Mouse (Mus musculus) kidney, embryonic 14.5 days (tissue): ENCODE results near the gene Qtrt2. TPM values are rescaled to one million over a fixed set of nuclear protein-coding genes. Genes with fewer than 3 reads are reported as not detected.
A peak's percentile ranks its signal among the peaks of the same experiment; 100 is the strongest.

Experiments
- ATAC-seq: fragments of 200-750 bp; cut with Nextera tagmentation; 2 replicates; pipeline ENCODE4 v1.8.0; 2017; ENCODE audit warnings: moderate number of reproducible peaks, mild to moderate bottlenecking, moderate TSS enrichment, moderate library complexity; ENCODE audit not compliant: low FRiP score, low TSS enrichment
- H3K27ac ChIP-seq: fragments of 300-500 bp; sonication (generic); 2 replicates; pipeline ENCODE4 v1.5.1; 2014; ENCODE audit warnings: low read depth, mild to moderate bottlenecking, low read length, moderate library complexity, mixed read lengths
- H3K27me3 ChIP-seq: fragments of 300-500 bp; sonication (generic); 2 replicates; pipeline ENCODE4 v1.6.1; 2014; ENCODE audit warnings: mild to moderate bottlenecking, low read length; ENCODE audit not compliant: control insufficient read depth, insufficient read depth
- H3K36me3 ChIP-seq: fragments of 300-500 bp; sonication (generic); 2 replicates; pipeline ENCODE4 v1.6.1; 2014; ENCODE audit warnings: low read length, mixed read lengths; ENCODE audit not compliant: control insufficient read depth, insufficient read depth
- H3K4me1 ChIP-seq: fragments of 300-500 bp; sonication (generic); 2 replicates; pipeline ENCODE4 v1.6.1; 2014; ENCODE audit warnings: low read length, mixed read lengths; ENCODE audit not compliant: control insufficient read depth, insufficient read depth
- H3K4me2 ChIP-seq: fragments of 300-500 bp; sonication (generic); replicated peaks from 2 replicates; pipeline ENCODE4 v1.6.1; 2014; ENCODE audit warnings: low read depth, mild to moderate bottlenecking, low read length
- H3K4me3 ChIP-seq: fragments of 300-500 bp; sonication (generic); 2 replicates; pipeline ENCODE4 v1.5.1; 2014; ENCODE audit warnings: mild to moderate bottlenecking, low read length
- H3K9ac ChIP-seq: fragments of 300-500 bp; sonication (generic); 2 replicates; pipeline ENCODE4 v1.6.1; 2014; ENCODE audit warnings: low read depth, mild to moderate bottlenecking, low read length, moderate library complexity
- H3K9me3 ChIP-seq: fragments of 300-500 bp; sonication (generic); 2 replicates; pipeline ENCODE4 v1.6.1; 2016; ENCODE audit warnings: low read length; ENCODE audit not compliant: control insufficient read depth
- WGBS: fragments of 180-500 bp; shearing (Covaris S2); extraction: QIAGEN DNeasy Blood & Tissue Kit; methylation state at CpG from one replicate; pipeline ENCODE4 v1.1.7; 2014; 5-methylcytosine and 5-hydroxymethylcytosine counted together
- polyA plus RNA-seq: library from polyadenylated mRNA; unstranded; fragments of >200 nt; fragmentation: Nextera tagmentation; extraction: Ambion mirVana; gene quantifications from 2 replicates; pipeline ENCODE4 v1.2.1, GENCODE M21; 2014

The Qtrt2 gene
- polyA plus RNA-seq, 1 experiment from 2014 or later: 46.2 TPM

- Histone ChIP-seq H3K4me2 (no peak overlapping the region), H3K4me3 (no peak overlapping the region), H3K36me3 (peaks cover 7% of the 10 kb centered on the region; the same call in 1 of the 2 replicates), H3K9me3 (no peaks in the 10 kb centered on the region), H3K27me3 (no peaks in the 10 kb centered on the region), H3K4me1 (no peaks in the 10 kb centered on the region), H3K9ac (no peak overlapping the region), H3K27ac (no peak overlapping the region)
- 89% methylated on average over 2 of the region's 2 CpGs for WGBS
- ATAC-seq: no peak
Observed at GRCm38 (mm10) chr16:43908881-43909280, 17.7 kb downstream of the Qtrt2 start.

GRCm38 (mm10) chr16:43900571-43900970 lies 26.0 kb downstream of the Qtrt2 start:
- no peak overlapping the region for H3K9ac ChIP-seq
- no peak overlapping the region for H3K4me3 ChIP-seq
- no peak for ATAC-seq
- H3K27me3 ChIP-seq: no peaks in the 10 kb centered on the region
- no peaks in the 10 kb centered on the region for H3K36me3 ChIP-seq
- H3K9me3 ChIP-seq: no peaks in the 10 kb centered on the region
- no peak overlapping the region for H3K4me2 ChIP-seq
- no peak overlapping the region for H3K27ac ChIP-seq
- no peaks in the 10 kb centered on the region for H3K4me1 ChIP-seq

- ATAC-seq: no peak
Observed at GRCm38 (mm10) chr16:43900138-43900537, 26.5 kb downstream of the Qtrt2 start.

GRCm38 (mm10) chr16:43894501-43894900 lies 32.1 kb downstream of the Qtrt2 start:
- Histone ChIP-seq H3K36me3 (no peaks in the 10 kb centered on the region), H3K9me3 (no peaks in the 10 kb centered on the region), H3K4me2 (no peak overlapping the region), H3K4me1 (no peaks in the 10 kb centered on the region), H3K27ac (no peak overlapping the region), H3K9ac (no peak overlapping the region), H3K4me3 (no peak overlapping the region), H3K27me3 (no peaks in the 10 kb centered on the region)
- no peak for ATAC-seq
- whole genome bisulfite sequencing: 91% methylated on average over 8 of the region's 8 CpGs

More at GRCm38 (mm10) chr16:43900138-43900537, 26.5 kb downstream of the Qtrt2 start:
- 88% methylated on average over 4 of the region's 4 CpGs for WGBS
- Histone ChIP-seq H3K27ac (no peak overlapping the region), H3K27me3 (no peaks in the 10 kb centered on the region), H3K4me1 (no peaks in the 10 kb centered on the region), H3K4me3 (no peak overlapping the region), H3K9me3 (no peaks in the 10 kb centered on the region), H3K36me3 (no peaks in the 10 kb centered on the region), H3K4me2 (no peak overlapping the region), H3K9ac (no peak overlapping the region)

GRCm38 (mm10) chr16:43890747-43891336 lies 35.8 kb downstream of the Qtrt2 start:
- no peak overlapping the region for H3K4me3 ChIP-seq
- peak overlapping the region; percentile 61; the same call in 1 of the 2 replicates for H3K9ac ChIP-seq
- no peaks in the 10 kb centered on the region for H3K9me3 ChIP-seq
- H3K4me2 ChIP-seq: peak overlapping the region; percentile 61
- H3K27me3 ChIP-seq: no peaks in the 10 kb centered on the region
- H3K4me1 ChIP-seq: peaks cover 5% of the 10 kb centered on the region; the same call in 1 of the 2 replicates
- ATAC-seq: no peak
- no peaks in the 10 kb centered on the region for H3K36me3 ChIP-seq
- no peak overlapping the region for H3K27ac ChIP-seq
- 85% methylated on average over 4 of the region's 4 CpGs for WGBS

GRCm38 (mm10) chr16:43890005-43890336 lies 36.6 kb downstream of the Qtrt2 start:
- Histone ChIP-seq H3K9ac (peak overlapping the region; percentile 61), H3K27me3 (no peaks in the 10 kb centered on the region), H3K36me3 (no peaks in the 10 kb centered on the region), H3K27ac (peak overlapping the region; percentile 12; the same call in 1 of the 2 replicates), H3K4me1 (peaks cover 5% of the 10 kb centered on the region; the same call in 1 of the 2 replicates), H3K9me3 (no peaks in the 10 kb centered on the region), H3K4me3 (peak overlapping the region; percentile 51), H3K4me2 (peak overlapping the region; percentile 61)
- 0% methylated on average over 9 of the region's 9 CpGs for WGBS
- peak; percentile 98 for ATAC-seq

GRCm38 (mm10) chr16:43889208-43890004 lies 37.2 kb downstream of the Qtrt2 start, which contains the start of gene Ccdc191:
Ccdc191 (plus strand) TSS chr16:43889800.
- H3K9ac ChIP-seq: peak within 1 kb of the TSS; percentile 78
- ATAC-seq: peak; percentile 100
- H3K4me3 ChIP-seq: peak within 1 kb of the TSS; percentile 51
- peak within 1 kb of the TSS; percentile 12; the same call in 1 of the 2 replicates for H3K27ac ChIP-seq
- WGBS: under 1% methylated on average over 33 of the region's 33 CpGs
- peak within 1 kb of the TSS; percentile 61 for H3K4me2 ChIP-seq
- no peaks in the 10 kb centered on the region for H3K36me3 ChIP-seq
- H3K27me3 ChIP-seq: no peaks in the 10 kb centered on the region
- H3K9me3 ChIP-seq: no peaks in the 10 kb centered on the region
- H3K4me1 ChIP-seq: peaks cover 5% of the 10 kb centered on the region; the same call in 1 of the 2 replicates

- no peak overlapping the region for H3K4me2 ChIP-seq
- H3K27me3 ChIP-seq: no peaks in the 10 kb centered on the region
- no peaks in the 10 kb centered on the region for H3K9me3 ChIP-seq
- H3K36me3 ChIP-seq: peaks cover 24% of the 10 kb centered on the region
- no peak overlapping the region for H3K9ac ChIP-seq
- ATAC-seq: 0 out of 2 replicates have a peak, but pooled peaks have one; percentile 52
- H3K27ac ChIP-seq: no peak overlapping the region
- H3K4me3 ChIP-seq: no peak overlapping the region
- 87% methylated on average over 2 of the region's 2 CpGs for WGBS
- H3K4me1 ChIP-seq: no peaks in the 10 kb centered on the region
Observed at GRCm38 (mm10) chr16:43882329-43882728, 44.3 kb downstream of the Qtrt2 start.

- H3K9ac ChIP-seq: no peak overlapping the region
- H3K4me3 ChIP-seq: no peak overlapping the region
- no peaks in the 10 kb centered on the region for H3K4me1 ChIP-seq
- no peaks in the 10 kb centered on the region for H3K27me3 ChIP-seq
- H3K27ac ChIP-seq: no peak overlapping the region
- H3K4me2 ChIP-seq: no peak overlapping the region
- no peak for ATAC-seq
- H3K9me3 ChIP-seq: no peaks in the 10 kb centered on the region
- H3K36me3 ChIP-seq: peaks cover 29% of the 10 kb centered on the region
- WGBS: 67% methylated on average over 3 of the region's 3 CpGs
Observed at GRCm38 (mm10) chr16:43881636-43882035, 45.0 kb downstream of the Qtrt2 start.
